Mouse (Mus musculus) brain, embryonic 14.5 days (tissue): ENCODE measurements around the gene Epb41.

Experiments
- CTCF ChIP-seq: fragments of 200-500 bp; IDR thresholded peaks from 2 replicates; pipeline ENCODE4 v1.5.1; 2012; ENCODE audit warnings: inconsistent platforms, mild to moderate bottlenecking, moderate library complexity, borderline replicate concordance; ENCODE audit not compliant: insufficient read depth, insufficient read length; ENCODE audit errors: extremely low read depth
- POLR2A ChIP-seq: fragments of 200-500 bp; IDR thresholded peaks from 2 replicates; pipeline ENCODE4 v1.6.1; 2012; ENCODE audit warnings: mild to moderate bottlenecking, inconsistent platforms, borderline replicate concordance; ENCODE audit not compliant: poor library complexity, insufficient read depth, insufficient read length, severe bottlenecking; ENCODE audit errors: extremely low read depth

- no peak for TF ChIP-seq CTCF
- TF ChIP-seq POLR2A, result no peak
These were observed 1.6 kb upstream of the Epb41 start for GRCm38 (mm10) chr4:132076480-132077405.
